Mouse (Mus musculus): ENCODE measurements around the gene Aig1. TPM values are rescaled to one million over a fixed set of nuclear protein-coding genes. Genes with fewer than 3 reads are reported as not detected.
"Not testable (repeated sequence)": the region's sequence is repeated elsewhere in the genome, so short reads cannot be mapped to it uniquely, and the experiment has no call there.

The Aig1 gene
- 15.2 and 23.7 TPM in 2 replicates for total RNA-seq (2014; fragmentation: Nextera tagmentation)
- total RNA-seq (2017) = 12.4 and 13.2 TPM in 2 replicates

- peak; percentile 83 for ATAC-seq (replicated peaks; ENCODE audit: poor library complexity, severe bottlenecking)
Measured at GRCm38 (mm10) chr10:13868371-13869321, at the start of gene Aig1. Aig1 (minus strand) TSS chr10:13868980.

- ATAC-seq (replicated peaks; ENCODE audit: poor library complexity, severe bottlenecking) = no peak
Measured at GRCm38 (mm10) chr10:13916645-13917342, 48.0 kb upstream of the Aig1 start.

GRCm38 (mm10) chr10:13915211-13915610 lies 46.4 kb upstream of the Aig1 start:
- no peak for ATAC-seq (replicated peaks; ENCODE audit: poor library complexity, severe bottlenecking)

- no peak; the same call in 1 of the 2 replicates for ATAC-seq (replicated peaks; ENCODE audit: poor library complexity, severe bottlenecking)
Measured at GRCm38 (mm10) chr10:13913689-13914088, 44.9 kb upstream of the Aig1 start.

GRCm38 (mm10) chr10:13906261-13906741 lies 37.5 kb upstream of the Aig1 start:
- no peak for ATAC-seq (replicated peaks; ENCODE audit: poor library complexity, severe bottlenecking)

- ATAC-seq (replicated peaks; ENCODE audit: poor library complexity, severe bottlenecking) = no peak
Measured at GRCm38 (mm10) chr10:13905618-13906017, 36.8 kb upstream of the Aig1 start.

GRCm38 (mm10) chr10:13892762-13893161 lies 24.0 kb upstream of the Aig1 start:
- ATAC-seq (replicated peaks; ENCODE audit: poor library complexity, severe bottlenecking) = not testable (repeated sequence)

- ATAC-seq (replicated peaks; ENCODE audit: poor library complexity, severe bottlenecking) = no peak
Measured at GRCm38 (mm10) chr10:13882975-13883875, 14.4 kb upstream of the Aig1 start.

GRCm38 (mm10) chr10:13882490-13882889 lies 13.7 kb upstream of the Aig1 start:
- ATAC-seq (replicated peaks; ENCODE audit: poor library complexity, severe bottlenecking) = 0 out of 2 replicates have a peak, but pooled peaks have one; percentile 33

- no peak for ATAC-seq (replicated peaks; ENCODE audit: poor library complexity, severe bottlenecking)
Measured at GRCm38 (mm10) chr10:13878696-13879095, 9.9 kb upstream of the Aig1 start.

GRCm38 (mm10) chr10:13875038-13875420 lies 6.2 kb upstream of the Aig1 start:
- ATAC-seq (replicated peaks; ENCODE audit: poor library complexity, severe bottlenecking) = no peak

GRCm38 (mm10) chr10:13874301-13875037 lies 5.7 kb upstream of the Aig1 start:
- no peak for ATAC-seq (replicated peaks; ENCODE audit: poor library complexity, severe bottlenecking)

GRCm38 (mm10) chr10:13870531-13870930 lies 1.8 kb upstream of the Aig1 start:
- no peak for ATAC-seq (replicated peaks; ENCODE audit: poor library complexity, severe bottlenecking)

- peak; percentile 70 for ATAC-seq (replicated peaks; ENCODE audit: poor library complexity, severe bottlenecking)
Measured at GRCm38 (mm10) chr10:13869322-13870035, 699 bp upstream of the Aig1 start.

GRCm38 (mm10) chr10:13866391-13866790 lies 2.4 kb downstream of the Aig1 start:
- no peak for ATAC-seq (replicated peaks; ENCODE audit: poor library complexity, severe bottlenecking)

- ATAC-seq (replicated peaks; ENCODE audit: poor library complexity, severe bottlenecking) = no peak
Measured at GRCm38 (mm10) chr10:13861115-13861909, 7.5 kb downstream of the Aig1 start.

- no peak for ATAC-seq (replicated peaks; ENCODE audit: poor library complexity, severe bottlenecking)
Measured at GRCm38 (mm10) chr10:13856438-13856837, 12.3 kb downstream of the Aig1 start.

GRCm38 (mm10) chr10:13855969-13856368 lies 12.8 kb downstream of the Aig1 start:
- no peak for ATAC-seq (replicated peaks; ENCODE audit: poor library complexity, severe bottlenecking)

Data from granulocyte monocyte progenitor cell, adult 5-6 weeks (primary cell).